Mouse (Mus musculus) telencephalon, adult 2 months (tissue): ENCODE measurements around the gene Grip1.

Source experiments
- DNase-seq: peaks from one replicate; pipeline ENCODE4 v3.0.0-alpha.2; 2011; ENCODE audit warnings: low read depth, low spot score

The Grip1 gene

DNA sequence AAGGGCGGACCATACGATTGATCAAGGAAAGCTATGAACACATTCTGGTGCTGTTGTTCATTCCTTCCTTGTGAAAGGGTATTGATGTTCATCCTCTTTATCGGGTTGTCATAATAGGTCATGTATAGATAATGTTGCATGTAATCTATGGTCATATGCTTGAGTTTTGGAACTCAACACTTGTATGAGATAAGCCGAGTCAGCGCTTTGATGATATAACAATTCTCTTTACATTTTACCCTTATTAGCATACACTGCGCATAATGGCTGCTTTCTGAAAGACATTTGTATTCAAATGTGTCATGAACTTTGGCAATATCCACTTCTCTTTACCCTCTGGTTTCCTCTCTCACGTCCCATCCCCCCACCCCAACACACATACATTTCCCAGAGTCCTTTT is 111.2 kb downstream of the Grip1 start:
- no peak for DNase-seq

DNA sequence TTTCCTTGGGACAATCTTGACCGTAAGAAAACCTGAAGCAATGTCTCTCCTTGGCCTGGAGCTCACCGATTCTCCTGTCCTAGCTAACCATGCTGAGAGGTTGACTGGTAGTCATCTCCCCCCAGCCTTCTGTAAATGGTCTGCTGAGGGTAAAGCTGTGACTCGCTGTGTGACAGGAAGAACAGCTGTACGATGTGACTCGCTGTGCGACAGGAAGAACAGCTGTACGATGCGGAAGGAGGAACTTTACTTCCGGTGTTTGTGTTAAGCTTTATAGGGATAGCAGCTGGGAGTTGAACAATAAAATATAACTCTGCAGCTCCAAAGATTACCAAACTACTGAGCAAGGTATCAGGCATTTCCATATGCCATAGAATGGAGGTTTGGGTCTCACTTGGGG is 119.5 kb downstream of the Grip1 start:
- DNase-seq: no peak

DNA sequence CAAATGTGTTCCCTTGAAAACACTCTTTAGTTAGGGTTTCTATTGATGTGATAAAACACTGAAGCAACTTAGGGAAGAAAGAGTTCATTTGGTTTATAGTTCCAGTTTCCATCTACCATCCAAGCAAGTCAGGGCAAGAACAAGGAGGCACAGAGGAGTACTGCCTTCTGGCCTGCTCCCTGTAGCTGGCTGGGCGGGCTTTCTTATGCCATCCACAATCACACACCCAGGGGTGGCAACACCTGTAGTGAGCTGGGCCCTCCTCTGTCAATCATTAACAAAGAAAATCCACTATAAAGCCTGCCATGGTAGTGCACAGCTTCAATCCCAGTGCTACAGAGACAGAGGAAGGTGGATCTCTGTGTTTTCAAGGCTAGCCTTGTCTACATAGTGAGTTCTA is 122.2 kb downstream of the Grip1 start:
- no peak for DNase-seq

- DNase-seq: no peak
Measured at GRCm38 (mm10) chr10:119580024-119580423, 126.4 kb downstream of the Grip1 start.

DNA sequence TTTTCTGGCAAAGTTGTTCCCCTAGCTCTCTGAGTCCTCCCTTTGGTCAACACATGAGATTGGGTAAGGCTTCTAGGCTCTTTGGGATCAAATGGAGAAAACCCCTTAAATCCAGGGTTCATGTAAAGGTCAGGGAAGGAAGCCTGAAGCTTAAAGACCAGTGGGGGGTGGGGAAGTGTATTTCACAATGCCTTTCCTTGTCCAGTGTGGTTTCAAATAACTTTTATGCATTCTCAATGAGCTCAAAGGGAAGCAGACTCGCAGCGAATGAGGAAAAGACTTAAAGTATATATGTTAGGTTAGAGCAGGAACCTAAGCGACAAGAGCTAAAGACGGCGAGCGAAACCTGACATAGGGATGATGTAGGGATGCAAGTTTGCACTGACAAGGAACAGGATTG is 131.0 kb downstream of the Grip1 start:
- no peak for DNase-seq

DNA sequence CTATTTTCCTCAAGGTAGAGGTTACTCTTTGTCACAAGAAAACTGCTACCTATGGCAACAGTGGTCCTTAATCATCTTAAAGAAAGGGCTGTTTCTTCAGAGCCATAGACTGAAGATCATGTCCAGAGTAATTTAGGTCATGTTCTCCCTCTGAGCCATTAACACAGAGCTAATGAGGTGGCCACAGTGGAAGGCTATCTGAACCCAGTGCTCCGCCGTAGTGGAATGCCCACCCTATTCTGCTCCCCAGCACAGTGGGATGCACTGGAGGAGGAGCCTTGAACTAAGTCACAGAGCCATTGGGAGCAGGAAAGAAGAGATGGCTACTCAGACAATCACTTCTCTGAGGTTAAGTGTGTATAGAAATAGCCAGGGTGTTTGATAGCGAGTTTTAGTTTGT is 133.3 kb downstream of the Grip1 start:
- no peak for DNase-seq

DNA sequence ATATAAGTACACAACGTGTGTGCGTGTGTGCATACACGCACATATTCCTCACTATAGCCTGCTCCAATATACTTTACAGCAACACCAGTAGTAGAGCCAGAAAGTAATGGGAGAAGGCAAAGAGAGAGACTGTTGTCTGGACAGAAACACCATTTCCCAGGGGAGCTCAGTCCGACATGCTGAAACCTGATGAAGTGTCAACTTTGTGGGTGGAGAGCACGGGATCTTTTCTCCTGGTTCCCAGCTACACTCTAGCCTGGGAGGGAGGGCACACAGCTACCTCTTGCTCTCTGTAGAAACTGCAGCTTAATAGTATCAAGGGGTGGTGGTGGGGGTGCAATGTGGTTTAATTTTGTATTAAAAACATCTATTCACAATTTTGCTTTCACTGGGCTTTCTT is 143.2 kb downstream of the Grip1 start:
- no peak for DNase-seq

- no peak for DNase-seq
Measured at GRCm38 (mm10) chr10:119607501-119607900, 153.9 kb downstream of the Grip1 start.

DNA sequence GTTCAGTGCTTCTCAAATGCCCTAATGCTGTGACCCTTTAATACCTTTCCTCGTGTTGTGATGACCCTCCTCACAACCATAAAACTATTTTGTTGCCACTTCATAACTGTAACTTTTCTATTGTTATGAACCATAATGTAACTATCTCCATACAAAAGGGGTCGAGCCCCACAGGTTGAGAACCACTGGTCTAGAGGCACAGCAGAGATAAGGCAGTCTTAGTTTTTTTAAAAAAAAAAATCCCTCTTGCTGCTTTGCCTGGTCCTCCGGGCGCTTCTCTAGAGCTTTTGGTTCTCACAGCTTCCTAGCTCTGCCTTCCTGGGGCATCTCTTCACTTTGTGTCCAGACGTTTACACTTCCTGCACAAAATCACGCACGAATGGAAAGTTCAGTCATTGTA is 155.4 kb downstream of the Grip1 start:
- no peak for DNase-seq

DNA sequence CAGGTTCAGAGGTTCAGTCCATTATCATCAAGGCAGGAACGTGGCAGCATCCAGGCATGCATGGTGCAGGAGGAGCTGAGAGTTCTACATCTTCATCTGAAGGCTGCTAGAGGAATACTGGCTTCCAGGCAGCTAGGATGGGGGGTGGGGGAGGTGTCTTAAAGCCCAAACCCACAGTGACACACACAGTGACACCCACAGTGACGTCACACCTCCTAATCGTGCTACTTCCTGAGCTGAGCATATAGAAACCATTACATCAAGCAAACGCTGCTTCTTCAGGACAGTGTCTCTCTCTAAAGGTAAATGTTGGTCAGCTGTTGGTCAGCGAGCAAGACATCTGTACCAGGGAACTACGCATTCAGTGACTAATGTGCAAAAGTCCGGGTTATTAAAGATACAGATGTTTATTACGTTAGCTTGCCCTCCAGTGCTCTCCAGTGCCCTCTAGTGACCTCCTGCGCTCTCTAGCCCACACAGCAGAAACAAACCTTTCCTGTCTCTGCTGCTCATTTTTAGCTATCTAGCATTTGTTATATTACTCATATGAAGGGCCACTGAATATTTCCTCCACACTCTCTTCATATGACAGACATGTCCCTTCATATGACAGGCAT is 156.8 kb downstream of the Grip1 start:
- DNase-seq: no peak

- no peak for DNase-seq
Measured at GRCm38 (mm10) chr10:119612034-119612433, 158.4 kb downstream of the Grip1 start.

GRCm38 (mm10) chr10:119614726-119615125 is 161.1 kb downstream of the Grip1 start:
- no peak for DNase-seq

DNA sequence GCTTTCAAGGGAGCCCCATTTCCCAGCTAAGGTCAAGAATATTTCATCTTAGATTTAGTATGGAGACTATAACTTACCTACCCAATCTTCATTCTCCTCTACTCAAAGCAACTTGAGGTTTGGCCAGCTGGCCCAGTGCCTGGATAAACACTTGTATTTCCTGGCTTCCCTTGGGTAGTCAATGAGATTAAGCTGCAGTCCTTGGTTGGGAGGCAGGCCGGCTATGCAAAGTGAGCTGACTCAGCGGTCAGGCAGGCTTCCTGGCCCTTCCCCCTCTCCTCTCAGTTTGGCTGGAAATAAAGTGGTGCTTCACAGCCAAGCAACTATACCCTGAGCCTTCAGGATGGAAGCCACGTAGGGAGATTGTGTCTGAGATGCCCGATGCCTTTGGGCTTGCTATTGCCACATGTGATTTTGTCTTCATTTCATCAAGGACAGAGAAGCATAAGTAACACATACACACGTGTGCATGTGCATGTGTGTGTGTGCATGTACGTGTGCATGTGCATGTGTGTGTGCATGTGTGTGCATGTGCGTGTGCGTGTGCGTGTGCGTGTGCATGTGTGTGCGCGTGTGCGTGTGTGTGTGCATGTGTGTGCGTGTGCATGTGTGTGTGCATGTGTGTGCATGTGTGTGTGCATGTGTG is 161.7 kb downstream of the Grip1 start:
- peak; percentile 16 for DNase-seq

DNA sequence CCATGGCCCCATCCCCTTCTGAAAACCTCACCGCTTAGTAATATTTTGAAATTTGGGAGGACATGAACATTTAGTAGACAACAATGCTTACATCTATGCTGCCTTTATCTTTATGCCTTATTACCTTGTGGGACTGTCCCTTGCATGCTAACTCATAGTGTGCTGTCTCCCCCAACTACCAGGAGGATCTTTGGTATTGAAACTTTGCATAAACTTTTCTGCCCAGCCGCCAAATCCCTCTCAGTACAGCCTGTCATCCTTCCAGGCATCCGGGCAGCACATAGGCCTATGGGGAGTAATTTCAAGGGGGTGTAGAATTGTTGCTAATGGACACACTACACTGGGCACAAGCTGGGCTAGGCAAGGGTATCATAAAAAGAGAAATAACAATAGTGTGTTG is 162.4 kb downstream of the Grip1 start:
- DNase-seq: no peak

- no peak for DNase-seq
Measured at GRCm38 (mm10) chr10:119628656-119629055, 175.0 kb downstream of the Grip1 start.

- no peak for DNase-seq
Measured at GRCm38 (mm10) chr10:119630401-119630800, 176.8 kb downstream of the Grip1 start.

DNA sequence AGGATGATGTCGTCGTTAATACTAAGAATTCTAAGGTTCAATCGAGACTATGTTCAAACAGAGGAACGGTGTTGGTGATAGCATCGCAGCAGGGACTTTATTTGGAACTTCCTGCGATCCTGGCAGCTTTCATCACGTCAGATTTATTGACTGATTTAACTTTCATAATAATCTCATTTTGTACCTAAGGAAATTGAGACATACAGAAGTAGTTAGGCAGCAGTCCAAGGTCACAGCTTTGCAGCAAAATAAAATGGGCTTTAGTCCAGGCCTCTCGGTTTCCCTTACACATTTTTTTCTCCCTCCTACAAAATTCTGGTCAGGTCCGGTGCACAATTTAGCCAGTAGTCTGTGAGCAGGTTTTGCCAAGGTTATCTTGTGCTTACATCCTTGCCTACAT is 178.3 kb downstream of the Grip1 start:
- no peak for DNase-seq

GRCm38 (mm10) chr10:119634544-119634943 is 180.9 kb downstream of the Grip1 start:
- DNase-seq: no peak

- DNase-seq: no peak
Measured at GRCm38 (mm10) chr10:119640534-119640933, 186.9 kb downstream of the Grip1 start.

- DNase-seq: no peak
Measured at GRCm38 (mm10) chr10:119641011-119641410, 187.4 kb downstream of the Grip1 start.

GRCm38 (mm10) chr10:119644289-119644688 is 190.7 kb downstream of the Grip1 start:
- DNase-seq: no peak

DNA sequence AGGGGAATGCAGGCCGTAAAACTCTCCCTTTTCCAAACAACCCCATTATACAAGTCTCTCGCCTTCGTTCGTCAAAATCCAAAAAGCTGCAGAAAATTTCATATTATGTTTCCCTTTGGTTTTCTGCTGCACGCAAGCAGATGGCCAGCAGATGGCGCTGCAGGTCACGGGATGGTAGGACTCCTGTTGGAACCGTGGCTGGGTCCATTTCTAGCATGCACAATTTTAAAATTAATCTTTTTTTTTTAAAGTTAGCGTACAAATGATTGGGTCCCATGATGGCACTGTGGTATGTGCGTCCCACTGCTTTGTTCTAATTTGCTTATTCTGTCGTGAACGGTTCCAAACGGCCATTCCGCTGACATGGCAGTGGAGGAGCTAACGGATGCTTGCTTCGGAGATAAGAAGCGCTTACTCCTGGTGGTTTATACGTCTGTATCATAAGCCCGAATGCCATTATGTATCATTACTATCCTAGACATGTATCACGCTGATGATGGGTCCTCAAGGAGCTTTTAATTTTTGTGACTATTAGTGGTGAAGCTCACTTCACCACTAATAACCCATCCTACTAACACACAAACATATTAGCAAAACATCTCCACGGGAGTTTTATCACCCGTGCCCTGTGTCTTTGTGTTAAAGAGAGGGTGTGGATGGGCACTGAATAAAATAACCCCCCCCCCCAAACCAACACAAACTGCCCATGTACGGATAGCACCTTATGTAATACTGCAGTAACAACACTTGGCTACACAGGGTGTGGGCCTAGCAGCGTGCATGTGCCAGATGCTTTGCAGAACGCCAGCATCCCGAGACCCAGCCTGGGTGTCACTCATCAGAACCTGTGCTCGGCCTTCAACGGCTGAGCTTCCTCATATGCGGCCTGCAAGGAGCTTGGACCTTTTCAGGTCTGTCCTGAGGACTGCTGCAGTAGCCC is 193.1 kb downstream of the Grip1 start:
- DNase-seq: peak; percentile 35
